Mouse (Mus musculus): ENCODE measurements around the gene Ide. TPM values are rescaled to one million over a fixed set of nuclear protein-coding genes. Genes with fewer than 3 reads are reported as not detected.

The Ide gene
- polyA plus RNA-seq, 1 experiment from 2014 or later = 37.3 TPM

DNA sequence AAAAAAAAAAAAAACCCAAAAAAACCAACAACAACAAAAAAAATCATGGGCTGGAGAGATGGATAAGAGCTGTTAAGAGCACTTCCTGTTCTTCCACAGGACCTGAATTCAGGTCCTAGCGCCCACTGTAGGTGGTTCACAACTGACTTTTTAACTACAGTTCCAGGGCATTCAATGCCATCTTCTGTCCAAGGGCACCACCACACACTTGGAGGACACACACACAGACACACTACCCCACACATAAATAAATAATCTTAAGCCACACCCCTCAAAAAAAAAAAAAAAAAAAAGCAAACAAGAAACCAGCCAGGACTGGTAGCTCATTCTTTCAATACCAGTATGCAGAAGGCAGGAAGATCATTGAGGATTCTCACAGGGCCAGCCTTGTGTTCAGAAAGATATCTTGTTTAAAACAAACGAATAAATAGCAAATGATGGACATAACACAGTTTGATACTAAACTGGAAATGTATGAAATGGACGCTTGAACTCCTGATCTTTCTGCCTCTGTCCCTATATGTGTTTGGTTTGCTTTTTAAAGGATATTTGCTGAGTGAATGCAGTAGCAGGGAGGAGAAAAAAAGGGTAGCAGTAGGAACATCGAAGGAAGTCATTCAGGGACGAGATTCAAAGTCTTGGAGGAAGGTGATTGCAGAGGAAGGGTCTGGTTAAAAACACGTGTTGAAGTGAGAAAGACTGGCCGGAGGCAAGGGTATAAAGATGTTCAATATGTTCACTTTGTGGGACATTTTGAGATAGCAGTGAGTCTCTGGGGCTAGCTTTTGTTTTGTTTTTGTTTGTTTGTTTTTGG is 37.5 kb upstream of the Ide start:
- no peaks in the 10 kb centered on the region for H3K27me3 ChIP-seq (ENCODE audit: insufficient read depth, low read length)

DNA sequence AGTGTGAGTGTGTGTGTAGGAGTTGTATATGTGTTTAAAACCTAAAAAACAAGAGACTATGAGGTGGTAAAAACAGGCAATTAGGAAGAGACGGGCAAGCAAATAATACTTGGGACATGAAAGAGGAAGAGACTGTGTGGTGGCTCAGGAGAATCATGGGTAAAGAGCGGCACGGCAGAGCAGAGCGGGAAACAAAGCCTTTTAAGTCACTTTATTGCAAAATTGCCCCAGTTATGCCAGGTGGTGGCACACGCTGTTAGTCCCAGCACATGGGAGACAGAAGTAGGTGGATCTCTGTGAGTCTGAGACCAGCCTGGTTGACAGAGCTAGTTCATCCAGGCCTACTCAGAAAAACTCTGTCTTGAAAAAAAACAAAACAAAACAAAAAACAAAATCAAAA is 32.7 kb upstream of the Ide start:
- WGBS = 74% methylated on average over 5 of the region's 5 CpGs
- Histone ChIP-seq H3K9ac (ENCODE audit: low read depth, low read length) (no peak overlapping the region), H3K4me2 (ENCODE audit: low read length) (no peak overlapping the region), H3K27me3 (ENCODE audit: insufficient read depth, low read length) (no peaks in the 10 kb centered on the region), H3K4me1 (replicated peaks; ENCODE audit: insufficient read depth, low read length) (no peaks in the 10 kb centered on the region), H3K4me3 (replicated peaks; ENCODE audit: low read depth, low read length) (no peak overlapping the region), H3K27ac (no peak overlapping the region), H3K9me3 (replicated peaks; ENCODE audit: low read length) (no peaks in the 10 kb centered on the region), H3K36me3 (ENCODE audit: insufficient read depth, low read length) (no peaks in the 10 kb centered on the region)
- ATAC-seq (replicated peaks; ENCODE audit: low FRiP score, low read depth) = no peak
- no peak for TF ChIP-seq CTCF (IDR thresholded peaks at IDR 0.05; ENCODE audit: low read depth)
- DNase-seq (ENCODE audit: low spot score) = no peak

More for the DNA sequence above, 37.5 kb upstream of the Ide start:
- DNase-seq (ENCODE audit: low spot score) = peak; percentile 15
- peak; percentile 6; the same call in 1 of the 2 replicates for TF ChIP-seq CTCF (IDR thresholded peaks at IDR 0.05; ENCODE audit: low read depth)
- no peak for ATAC-seq (replicated peaks; ENCODE audit: low FRiP score, low read depth)
- H3K9ac ChIP-seq (ENCODE audit: low read depth, low read length) = peak overlapping the region; percentile 64
- peak overlapping the region; percentile 87 for H3K27ac ChIP-seq
- H3K4me3 ChIP-seq (replicated peaks; ENCODE audit: low read depth, low read length) = peak overlapping the region; percentile 88
- 22% methylated on average over 7 of the region's 7 CpGs for WGBS
- peak overlapping the region; percentile 61 for H3K4me2 ChIP-seq (ENCODE audit: low read length)
- H3K9me3 ChIP-seq (replicated peaks; ENCODE audit: low read length) = no peaks in the 10 kb centered on the region
- 0 out of 2 replicates have a peak, but pooled peaks cover 5% of the 10 kb centered on the region for H3K4me1 ChIP-seq (replicated peaks; ENCODE audit: insufficient read depth, low read length)
- no peaks in the 10 kb centered on the region for H3K36me3 ChIP-seq (ENCODE audit: insufficient read depth, low read length)

DNA sequence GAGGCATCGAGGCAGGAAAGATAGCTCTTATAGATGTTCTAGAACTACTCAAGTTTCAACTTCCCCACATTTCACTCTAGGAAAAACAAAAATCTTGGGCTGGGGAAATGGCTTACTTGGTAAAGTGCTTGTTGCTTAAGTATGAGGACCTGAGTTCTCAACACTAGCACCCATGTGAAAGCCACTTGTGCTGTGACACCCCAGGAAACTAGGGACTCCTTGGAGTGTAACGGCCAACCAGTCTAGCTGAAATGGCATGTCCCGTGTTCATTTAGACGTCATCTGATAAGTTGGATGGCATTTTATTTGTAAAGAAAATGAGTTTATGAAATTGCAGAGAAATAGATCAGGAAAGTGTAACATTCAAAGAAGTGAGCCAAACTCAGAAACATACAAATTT is 32.3 kb upstream of the Ide start:
- 83% methylated on average over 4 of the region's 4 CpGs for WGBS

DNA sequence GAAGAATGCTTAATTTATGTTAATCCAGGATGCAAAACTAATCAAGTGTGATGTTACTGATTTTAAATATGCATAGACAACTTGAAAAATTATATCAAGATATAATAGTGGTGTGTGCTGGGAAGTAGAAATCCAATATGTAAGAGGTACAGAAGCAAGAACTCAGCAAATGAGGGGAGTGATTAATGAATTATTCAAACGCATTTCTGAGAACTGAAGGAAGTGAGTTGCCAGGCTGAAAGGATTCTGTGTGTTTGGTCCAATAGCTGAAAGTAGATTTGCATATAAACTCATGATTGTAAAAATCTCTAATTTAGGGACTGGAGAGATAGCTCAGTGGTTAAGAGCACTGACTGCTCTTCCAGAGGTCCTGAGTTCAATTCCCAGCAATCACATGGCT is 31.3 kb upstream of the Ide start:
- Histone ChIP-seq H3K27ac (no peak overlapping the region), H3K27me3 (ENCODE audit: insufficient read depth, low read length) (no peaks in the 10 kb centered on the region), H3K4me3 (replicated peaks; ENCODE audit: low read depth, low read length) (no peak overlapping the region), H3K9ac (ENCODE audit: low read depth, low read length) (no peak overlapping the region), H3K9me3 (replicated peaks; ENCODE audit: low read length) (no peaks in the 10 kb centered on the region), H3K4me2 (ENCODE audit: low read length) (no peak overlapping the region), H3K36me3 (ENCODE audit: insufficient read depth, low read length) (no peaks in the 10 kb centered on the region), H3K4me1 (replicated peaks; ENCODE audit: insufficient read depth, low read length) (no peaks in the 10 kb centered on the region)
- ATAC-seq (replicated peaks; ENCODE audit: low FRiP score, low read depth) = no peak
- WGBS = 58% methylated on average over 1 of the region's 1 CpGs
- no peak for TF ChIP-seq CTCF (IDR thresholded peaks at IDR 0.05; ENCODE audit: low read depth)
- DNase-seq (ENCODE audit: low spot score) = no peak

More for the DNA sequence above, 32.3 kb upstream of the Ide start:
- Histone ChIP-seq H3K4me2 (ENCODE audit: low read length) (no peak overlapping the region), H3K4me1 (replicated peaks; ENCODE audit: insufficient read depth, low read length) (no peaks in the 10 kb centered on the region), H3K4me3 (replicated peaks; ENCODE audit: low read depth, low read length) (no peak overlapping the region), H3K36me3 (ENCODE audit: insufficient read depth, low read length) (no peaks in the 10 kb centered on the region), H3K27ac (no peak overlapping the region), H3K27me3 (ENCODE audit: insufficient read depth, low read length) (no peaks in the 10 kb centered on the region), H3K9me3 (replicated peaks; ENCODE audit: low read length) (no peaks in the 10 kb centered on the region), H3K9ac (ENCODE audit: low read depth, low read length) (no peak overlapping the region)
- DNase-seq (ENCODE audit: low spot score) = no peak
- TF ChIP-seq CTCF (IDR thresholded peaks at IDR 0.05; ENCODE audit: low read depth) = no peak
- no peak for ATAC-seq (replicated peaks; ENCODE audit: low FRiP score, low read depth)

DNA sequence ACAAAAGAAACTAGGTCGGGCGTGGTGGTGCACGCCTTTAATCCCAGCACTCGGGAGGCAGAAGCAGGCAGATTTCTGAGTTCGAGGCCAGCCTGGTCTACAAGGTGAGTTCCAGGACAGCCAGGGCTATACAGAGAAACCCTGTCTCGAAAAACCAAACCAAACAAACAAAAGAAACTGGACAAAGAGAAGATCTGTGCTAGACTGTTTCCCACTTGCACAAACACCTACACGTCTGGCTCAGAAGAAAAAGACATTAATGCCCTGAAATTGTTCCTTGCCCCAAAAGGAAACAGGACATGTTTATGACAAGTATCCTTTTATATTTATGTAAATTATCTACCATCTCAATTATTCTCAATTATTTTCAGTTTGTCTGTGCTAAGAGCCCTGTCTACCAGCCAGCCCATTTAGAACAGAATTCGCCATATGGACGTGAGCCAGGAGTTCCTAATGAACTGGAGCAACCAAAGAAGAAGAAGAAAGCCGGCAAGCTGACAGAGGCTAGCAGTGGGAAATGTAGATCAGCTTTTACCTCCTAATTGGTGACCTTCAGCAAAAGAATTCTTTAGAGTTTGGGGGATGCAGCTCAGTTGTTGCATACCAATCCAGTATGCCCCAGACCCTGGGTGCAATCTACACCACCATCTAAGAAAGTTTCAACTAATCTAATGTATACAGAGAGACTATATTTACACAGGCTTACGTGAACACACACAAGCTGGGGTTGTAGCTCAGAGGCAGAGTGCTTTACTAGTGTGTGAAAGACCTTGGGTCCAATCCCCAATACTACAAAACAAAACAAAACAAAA is 25.7 kb upstream of the Ide start:
- Histone ChIP-seq H3K9me3 (replicated peaks; ENCODE audit: low read length) (no peaks in the 10 kb centered on the region), H3K4me1 (replicated peaks; ENCODE audit: insufficient read depth, low read length) (no peaks in the 10 kb centered on the region), H3K27me3 (ENCODE audit: insufficient read depth, low read length) (no peaks in the 10 kb centered on the region), H3K27ac (no peak overlapping the region), H3K9ac (ENCODE audit: low read depth, low read length) (no peak overlapping the region), H3K4me3 (replicated peaks; ENCODE audit: low read depth, low read length) (no peak overlapping the region), H3K36me3 (ENCODE audit: insufficient read depth, low read length) (no peaks in the 10 kb centered on the region), H3K4me2 (ENCODE audit: low read length) (no peak overlapping the region)
- DNase-seq (ENCODE audit: low spot score) (no peak), ATAC-seq (replicated peaks; ENCODE audit: low FRiP score, low read depth) (no peak)
- WGBS = 83% methylated on average over 11 of the region's 11 CpGs
- no peak for TF ChIP-seq CTCF (IDR thresholded peaks at IDR 0.05; ENCODE audit: low read depth)

DNA sequence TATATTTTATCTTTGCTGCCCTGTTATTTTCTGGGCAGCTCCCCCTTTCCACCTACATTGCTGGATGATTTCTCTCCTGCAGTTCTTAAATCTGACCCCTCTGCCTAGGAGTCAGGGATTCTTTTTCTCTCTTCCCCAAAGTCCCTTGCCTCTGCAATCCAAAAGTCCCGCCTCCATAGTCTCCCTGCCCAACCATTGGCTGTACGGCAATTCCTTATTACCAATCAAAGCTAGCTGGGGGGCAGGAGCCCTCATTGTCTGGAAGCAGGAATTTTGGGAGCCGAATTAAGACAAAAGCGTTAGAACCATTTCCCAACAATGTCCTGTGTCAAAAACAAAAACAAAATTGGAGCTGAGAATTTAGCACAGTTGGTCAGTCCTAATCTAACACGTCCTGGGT is 24.9 kb upstream of the Ide start:
- no peak overlapping the region for H3K4me3 ChIP-seq (replicated peaks; ENCODE audit: low read depth, low read length)
- no peak overlapping the region for H3K9ac ChIP-seq (ENCODE audit: low read depth, low read length)
- no peaks in the 10 kb centered on the region for H3K9me3 ChIP-seq (replicated peaks; ENCODE audit: low read length)
- no peak overlapping the region for H3K4me2 ChIP-seq (ENCODE audit: low read length)
- H3K36me3 ChIP-seq (ENCODE audit: insufficient read depth, low read length) = no peaks in the 10 kb centered on the region
- 35% methylated on average over 5 of the region's 5 CpGs for WGBS
- DNase-seq (ENCODE audit: low spot score) = peak; percentile 39
- no peak for ATAC-seq (replicated peaks; ENCODE audit: low FRiP score, low read depth)
- H3K27me3 ChIP-seq (ENCODE audit: insufficient read depth, low read length) = no peaks in the 10 kb centered on the region
- H3K4me1 ChIP-seq (replicated peaks; ENCODE audit: insufficient read depth, low read length) = no peaks in the 10 kb centered on the region
- H3K27ac ChIP-seq = no peak overlapping the region
- no peak for TF ChIP-seq CTCF (IDR thresholded peaks at IDR 0.05; ENCODE audit: low read depth)
